Mouse (Mus musculus): ENCODE measurements around the gene Il2rg.

The Il2rg gene

GRCm38 (mm10) chrX:101260441-101261325, 7.4 kb downstream of the Il2rg start:
- no peak for DNase-seq (ENCODE audit: low read depth, low spot score)

GRCm38 (mm10) chrX:101256603-101257002, 11.5 kb downstream of the Il2rg start:
- DNase-seq (ENCODE audit: low read depth, low spot score), result no peak

- DNase-seq (ENCODE audit: low read depth, low spot score), result no peak
Observed at GRCm38 (mm10) chrX:101254740-101255139, 13.3 kb downstream of the Il2rg start.

GRCm38 (mm10) chrX:101253952-101254729, 13.9 kb downstream of the Il2rg start, which contains the start of gene Foxo4:
TSS of gene Foxo4 (plus strand) at chrX:101254528.
- DNase-seq (ENCODE audit: low read depth, low spot score), result peak; percentile 87

- no peak for DNase-seq (ENCODE audit: low read depth, low spot score)
Observed at GRCm38 (mm10) chrX:101245011-101245410, 23.0 kb downstream of the Il2rg start.

- DNase-seq (ENCODE audit: low read depth, low spot score), result no peak
Observed at GRCm38 (mm10) chrX:101222796-101223162, 45.3 kb downstream of the Il2rg start.

GRCm38 (mm10) chrX:101221834-101222795, 45.9 kb downstream of the Il2rg start, which contains the start of gene Snx12:
TSS of gene Snx12 (minus strand) at chrX:101222563.
- DNase-seq (ENCODE audit: low read depth, low spot score), result peak; percentile 93
